Mouse (Mus musculus): ENCODE measurements around the gene Il17rd. TPM values are rescaled to one million over a fixed set of nuclear protein-coding genes. Genes with fewer than 3 reads are reported as not detected.

Il17rd gene
- polyA plus RNA-seq, 1 experiment from 2014 or later = 1.8 TPM

DNA sequence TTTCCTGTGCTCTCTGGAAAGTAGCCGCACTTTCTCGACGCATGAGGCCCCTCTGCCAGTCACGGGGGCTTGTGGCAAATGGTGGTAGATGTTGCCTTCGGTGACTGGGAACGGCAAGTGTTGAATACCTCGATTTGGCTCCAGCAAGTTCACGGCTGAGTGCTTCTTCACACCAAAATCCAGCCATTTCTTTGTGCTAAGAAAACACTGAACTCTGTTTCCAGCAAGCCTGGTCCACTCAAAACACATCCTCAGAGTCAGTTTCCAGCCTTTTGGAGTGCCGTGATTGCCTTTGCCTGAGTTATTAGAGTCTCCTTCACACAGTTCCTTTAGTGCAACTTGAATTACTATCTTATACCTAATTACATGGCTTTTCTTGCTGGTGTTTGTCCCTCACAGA is 11.3 kb downstream of the Il17rd start:
- Histone ChIP-seq H3K4me3 (no peak overlapping the region), H3K4me1 (peaks cover 21% of the 10 kb centered on the region), H3K36me3 (no peaks in the 10 kb centered on the region), H3K9me3 (no peaks in the 10 kb centered on the region), H3K4me2 (replicated peaks) (no peak overlapping the region), H3K27ac (replicated peaks) (peak overlapping the region; percentile 11; the same call in 1 of the 2 replicates), H3K9ac (replicated peaks) (no peak overlapping the region), H3K27me3 (no peaks in the 10 kb centered on the region)
- ATAC-seq (replicated peaks) = no peak
- 10% methylated on average over 9 of the region's 9 CpGs for WGBS

DNA sequence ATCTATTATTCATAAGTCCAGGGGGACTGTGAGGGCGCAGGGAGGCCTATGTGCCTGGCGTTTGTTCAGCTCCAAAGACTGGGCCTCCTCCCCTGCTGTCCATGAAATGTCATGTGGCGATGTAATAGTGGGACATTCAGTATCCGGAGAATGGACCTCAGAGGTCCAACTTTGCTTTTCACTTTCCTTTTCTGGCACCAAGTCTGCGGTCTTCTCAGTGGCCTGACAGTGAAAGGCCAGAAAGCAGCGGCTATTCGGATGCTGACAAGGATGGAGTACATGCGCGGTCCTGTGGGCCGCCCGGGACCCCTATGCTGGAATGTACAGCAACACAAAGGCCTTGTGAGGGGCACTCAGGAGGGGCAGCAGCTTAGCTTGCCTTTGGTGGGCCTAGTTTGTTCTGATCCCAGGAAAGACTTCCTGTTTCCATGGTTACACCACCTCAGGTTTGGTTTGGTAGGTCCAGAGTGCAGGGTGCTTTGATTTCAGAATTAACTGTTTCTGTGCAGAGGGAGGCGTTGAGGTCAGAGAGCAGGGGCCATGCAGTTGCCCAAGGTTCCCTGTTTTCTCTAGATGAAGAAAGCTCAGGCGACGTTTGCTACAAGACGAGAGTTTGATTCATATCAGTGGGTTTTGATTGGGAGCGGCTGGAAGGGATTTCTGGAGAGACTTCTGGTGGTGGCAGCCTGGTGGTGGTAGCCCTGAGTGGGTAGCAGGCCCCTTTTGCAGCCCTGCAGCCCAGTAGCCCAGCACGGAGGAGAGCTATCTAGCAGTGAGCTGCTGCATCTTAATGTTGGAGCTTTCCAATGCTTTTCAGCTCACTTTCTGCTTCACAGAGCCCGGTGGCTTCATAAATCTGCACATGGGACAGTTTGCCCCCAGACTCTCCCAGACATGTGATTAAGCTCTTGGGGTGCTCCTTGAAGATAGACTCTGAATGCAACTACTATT is 12.1 kb downstream of the Il17rd start:
- Histone ChIP-seq H3K9me3 (no peaks in the 10 kb centered on the region), H3K36me3 (no peaks in the 10 kb centered on the region), H3K27ac (replicated peaks) (peak overlapping the region; percentile 17; the same call in 1 of the 2 replicates), H3K27me3 (no peaks in the 10 kb centered on the region), H3K4me3 (no peak overlapping the region), H3K4me2 (replicated peaks) (no peak overlapping the region), H3K9ac (replicated peaks) (no peak overlapping the region), H3K4me1 (peaks cover 21% of the 10 kb centered on the region)
- WGBS = 19% methylated on average over 18 of the region's 18 CpGs
- peak; percentile 74 for ATAC-seq (replicated peaks)

DNA sequence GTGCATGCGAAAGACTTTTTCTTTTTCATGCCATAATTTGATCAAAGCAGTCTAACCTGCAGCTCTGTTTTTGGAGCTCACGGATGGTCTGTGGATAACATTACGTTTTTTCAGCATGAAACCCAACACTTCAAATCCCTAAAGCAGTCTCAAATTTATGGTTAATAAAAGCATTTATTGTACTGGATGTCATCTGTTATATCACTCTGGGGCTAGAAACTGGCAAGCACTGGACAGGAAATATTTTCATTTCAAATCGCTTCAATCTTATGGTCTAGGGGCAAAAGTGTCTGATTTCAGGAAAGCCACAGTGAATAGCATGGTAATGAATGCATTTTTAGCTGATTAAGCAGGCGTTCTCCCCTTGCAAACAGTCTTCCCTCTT is 12.8 kb downstream of the Il17rd start:
- no peak for ATAC-seq (replicated peaks)
- H3K4me2 ChIP-seq (replicated peaks) = no peak overlapping the region
- H3K36me3 ChIP-seq = no peaks in the 10 kb centered on the region
- H3K4me1 ChIP-seq = peaks cover 21% of the 10 kb centered on the region
- H3K9me3 ChIP-seq = no peaks in the 10 kb centered on the region
- WGBS = 44% methylated on average over 5 of the region's 5 CpGs
- peak overlapping the region; percentile 17; the same call in 1 of the 2 replicates for H3K27ac ChIP-seq (replicated peaks)
- no peak overlapping the region for H3K4me3 ChIP-seq
- H3K9ac ChIP-seq (replicated peaks) = no peak overlapping the region
- no peaks in the 10 kb centered on the region for H3K27me3 ChIP-seq

- no peak for ATAC-seq (replicated peaks)
- H3K9ac ChIP-seq (replicated peaks) = no peak overlapping the region
- H3K9me3 ChIP-seq = no peaks in the 10 kb centered on the region
- H3K27ac ChIP-seq (replicated peaks) = no peak overlapping the region
- H3K4me2 ChIP-seq (replicated peaks) = no peak overlapping the region
- H3K4me1 ChIP-seq = no peaks in the 10 kb centered on the region
- no peaks in the 10 kb centered on the region for H3K27me3 ChIP-seq
- 57% methylated on average over 13 of the region's 13 CpGs for WGBS
- no peaks in the 10 kb centered on the region for H3K36me3 ChIP-seq
- no peak overlapping the region for H3K4me3 ChIP-seq
Measured at GRCm38 (mm10) chr14:27058535-27059223, 19.9 kb downstream of the Il17rd start.

GRCm38 (mm10) chr14:27059224-27059558 is 20.4 kb downstream of the Il17rd start:
- no peak overlapping the region for H3K4me3 ChIP-seq
- H3K9ac ChIP-seq (replicated peaks) = no peak overlapping the region
- H3K27ac ChIP-seq (replicated peaks) = no peak overlapping the region
- WGBS = 58% methylated on average over 8 of the region's 8 CpGs
- H3K4me2 ChIP-seq (replicated peaks) = no peak overlapping the region
- no peaks in the 10 kb centered on the region for H3K4me1 ChIP-seq
- no peaks in the 10 kb centered on the region for H3K27me3 ChIP-seq
- H3K36me3 ChIP-seq = no peaks in the 10 kb centered on the region
- no peak for ATAC-seq (replicated peaks)
- H3K9me3 ChIP-seq = no peaks in the 10 kb centered on the region

DNA sequence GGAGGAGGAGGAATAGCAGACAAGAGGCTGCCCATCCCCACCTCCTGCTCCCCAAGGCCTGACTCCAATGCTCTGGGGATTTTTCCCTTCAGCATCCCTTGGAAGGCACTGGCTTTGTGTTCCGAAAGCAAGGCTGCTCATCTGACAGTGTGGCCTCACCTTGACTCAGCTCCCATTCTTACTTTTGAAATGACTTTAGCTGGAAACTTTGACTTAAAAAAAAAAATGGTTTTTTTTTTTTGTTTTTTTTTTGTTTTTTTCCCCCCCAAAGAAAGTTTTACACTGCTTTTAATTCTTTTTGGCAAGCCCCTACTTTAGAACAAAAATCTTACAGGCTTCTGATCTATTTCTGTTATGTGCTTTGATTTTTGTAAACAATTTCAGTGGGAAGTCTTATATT is 24.6 kb downstream of the Il17rd start:
- no peaks in the 10 kb centered on the region for H3K9me3 ChIP-seq
- peaks cover 20% of the 10 kb centered on the region for H3K4me1 ChIP-seq
- H3K4me3 ChIP-seq = no peak overlapping the region
- ATAC-seq (replicated peaks) = no peak
- no peak overlapping the region for H3K27ac ChIP-seq (replicated peaks)
- H3K4me2 ChIP-seq (replicated peaks) = no peak overlapping the region
- no peaks in the 10 kb centered on the region for H3K36me3 ChIP-seq
- WGBS = 50% methylated on average over 1 of the region's 1 CpGs
- no peak overlapping the region for H3K9ac ChIP-seq (replicated peaks)
- H3K27me3 ChIP-seq = no peaks in the 10 kb centered on the region

DNA sequence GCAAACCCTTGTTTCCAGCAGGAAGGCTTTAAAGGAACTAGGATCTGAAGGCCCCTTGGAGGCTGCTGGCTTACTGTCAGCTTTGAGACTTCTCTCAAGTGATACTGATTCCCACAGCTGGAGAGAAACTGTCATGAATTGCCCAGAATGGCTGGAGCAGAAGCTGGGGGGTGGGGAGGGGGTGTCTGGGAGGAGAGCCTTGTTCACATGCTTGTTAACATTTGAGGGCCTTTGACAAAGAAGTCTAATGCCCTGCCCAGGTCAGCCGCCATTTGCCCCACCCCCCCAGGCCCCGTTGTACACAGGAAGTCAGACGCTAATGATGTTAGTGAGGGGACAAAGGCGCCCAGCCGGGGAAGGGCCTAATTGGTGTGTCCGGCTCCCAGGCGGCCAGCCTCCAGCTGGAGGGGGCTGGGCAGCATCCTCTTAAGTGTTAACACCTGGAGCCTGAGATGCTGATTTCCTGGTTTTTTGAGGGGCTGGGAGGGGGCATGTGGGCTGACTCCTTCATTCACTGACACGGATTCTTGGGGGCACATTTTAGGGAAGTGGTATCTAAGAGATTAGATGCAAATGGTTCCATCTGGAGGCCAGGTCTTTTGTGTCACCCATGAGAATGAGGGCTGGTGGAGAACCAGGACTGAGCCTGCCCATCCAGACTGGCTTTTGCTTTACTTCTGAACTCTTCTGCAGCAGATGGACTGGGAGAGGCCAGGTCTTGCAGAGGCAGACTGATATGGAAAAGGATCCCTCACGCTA is 27.6 kb downstream of the Il17rd start:
- Histone ChIP-seq H3K9me3 (no peaks in the 10 kb centered on the region), H3K9ac (replicated peaks) (no peak overlapping the region), H3K4me1 (peaks cover 30% of the 10 kb centered on the region), H3K36me3 (no peaks in the 10 kb centered on the region), H3K27ac (replicated peaks) (no peak overlapping the region), H3K4me3 (no peak overlapping the region), H3K4me2 (replicated peaks) (no peak overlapping the region), H3K27me3 (no peaks in the 10 kb centered on the region)
- ATAC-seq (replicated peaks) = peak; percentile 31; the same call in 1 of the 2 replicates
- WGBS = 9% methylated on average over 9 of the region's 9 CpGs

DNA sequence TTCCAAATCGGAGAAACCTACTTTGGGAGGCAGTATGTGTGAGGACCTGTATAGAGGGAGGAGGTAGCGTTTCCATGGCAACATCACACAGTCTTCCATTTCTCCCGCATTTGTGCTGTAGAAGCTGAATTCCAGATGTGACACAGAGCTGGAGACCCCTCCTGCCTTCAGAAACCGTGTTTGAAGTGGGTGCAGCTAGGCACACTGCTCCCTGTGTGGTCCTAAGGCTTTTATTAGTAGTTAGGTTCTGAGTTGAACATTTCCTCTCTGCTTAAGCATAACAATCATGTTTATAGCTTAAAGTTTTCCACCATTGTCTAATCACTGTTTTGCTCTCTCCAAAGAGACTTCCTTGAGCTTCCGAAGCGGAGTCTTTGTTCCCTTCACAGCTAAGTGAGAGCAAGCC is 29.1 kb downstream of the Il17rd start:
- Histone ChIP-seq H3K36me3 (no peaks in the 10 kb centered on the region), H3K4me2 (replicated peaks) (no peak overlapping the region), H3K4me3 (no peak overlapping the region), H3K27me3 (no peaks in the 10 kb centered on the region), H3K4me1 (peaks cover 35% of the 10 kb centered on the region), H3K27ac (replicated peaks) (peak overlapping the region; percentile 38), H3K9me3 (no peaks in the 10 kb centered on the region), H3K9ac (replicated peaks) (no peak overlapping the region)
- ATAC-seq (replicated peaks) = peak; percentile 72
- WGBS = 32% methylated on average over 6 of the region's 6 CpGs

DNA sequence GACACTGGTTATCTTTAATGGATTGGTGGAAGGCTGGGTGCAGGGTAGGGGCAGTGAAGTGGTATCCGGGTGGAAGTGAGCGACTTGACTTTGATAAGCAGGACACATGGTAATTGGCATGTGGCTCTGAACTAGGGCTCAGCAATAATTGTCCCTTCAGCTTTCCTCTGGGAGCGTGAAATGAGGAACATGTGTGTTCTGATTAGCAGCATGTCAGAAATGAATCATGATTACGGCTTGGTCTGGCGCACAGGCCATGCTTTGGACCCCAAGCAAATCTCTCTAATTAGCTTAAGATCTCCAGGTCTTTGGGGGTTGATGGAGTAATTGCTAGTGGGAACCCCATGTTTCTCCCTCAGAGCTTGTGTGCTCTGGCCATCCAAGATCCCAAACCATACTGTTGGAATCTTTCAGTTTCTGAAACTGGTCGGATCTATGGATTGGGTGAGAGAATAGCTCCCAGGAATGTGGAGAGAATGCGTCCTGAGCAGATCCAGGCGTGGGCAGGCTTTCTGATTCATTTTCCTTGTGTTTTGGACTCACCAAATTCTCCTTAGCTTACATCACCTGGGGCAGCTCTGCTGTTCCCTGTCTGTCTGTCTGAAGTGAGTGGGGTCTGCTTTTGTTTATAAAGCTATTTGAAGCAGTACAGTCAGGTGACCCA is 30.8 kb downstream of the Il17rd start:
- no peak overlapping the region for H3K27ac ChIP-seq (replicated peaks)
- no peaks in the 10 kb centered on the region for H3K9me3 ChIP-seq
- H3K4me2 ChIP-seq (replicated peaks) = no peak overlapping the region
- ATAC-seq (replicated peaks) = no peak
- H3K9ac ChIP-seq (replicated peaks) = no peak overlapping the region
- peaks cover 35% of the 10 kb centered on the region for H3K4me1 ChIP-seq
- H3K27me3 ChIP-seq = no peaks in the 10 kb centered on the region
- WGBS = 41% methylated on average over 8 of the region's 8 CpGs
- no peak overlapping the region for H3K4me3 ChIP-seq
- H3K36me3 ChIP-seq = no peaks in the 10 kb centered on the region

- H3K9me3 ChIP-seq = no peaks in the 10 kb centered on the region
- no peak overlapping the region for H3K4me3 ChIP-seq
- WGBS = 42% methylated on average over 3 of the region's 3 CpGs
- no peak overlapping the region for H3K9ac ChIP-seq (replicated peaks)
- ATAC-seq (replicated peaks) = no peak
- H3K4me2 ChIP-seq (replicated peaks) = no peak overlapping the region
- H3K4me1 ChIP-seq = peaks cover 38% of the 10 kb centered on the region
- no peak overlapping the region for H3K27ac ChIP-seq (replicated peaks)
- no peaks in the 10 kb centered on the region for H3K27me3 ChIP-seq
- no peaks in the 10 kb centered on the region for H3K36me3 ChIP-seq
Measured at GRCm38 (mm10) chr14:27070128-27070527, 31.4 kb downstream of the Il17rd start.

DNA sequence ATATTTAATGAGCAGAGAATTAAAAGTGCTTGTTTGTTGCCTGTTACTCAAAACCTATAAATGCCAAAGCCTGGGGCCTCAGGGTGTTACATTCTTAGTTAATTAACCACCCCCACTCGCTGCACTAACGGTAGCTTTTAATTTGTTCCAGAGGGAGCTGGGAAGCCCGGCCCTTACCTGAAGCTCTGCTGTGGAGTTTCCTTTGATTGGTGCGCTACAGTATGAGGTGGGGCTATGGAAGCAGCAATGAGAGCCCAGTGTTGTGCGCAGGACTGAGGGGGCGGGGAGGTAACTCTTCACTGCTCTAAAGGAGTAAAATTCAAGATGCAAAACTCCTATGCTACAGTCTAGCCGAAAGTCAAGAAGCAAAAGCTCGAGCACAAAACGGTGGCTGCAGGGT is 32.0 kb downstream of the Il17rd start:
- H3K4me1 ChIP-seq = peaks cover 43% of the 10 kb centered on the region
- H3K9ac ChIP-seq (replicated peaks) = no peak overlapping the region
- ATAC-seq (replicated peaks) = no peak

More for the DNA sequence above, 32.0 kb downstream of the Il17rd start:
- Histone ChIP-seq H3K27ac (replicated peaks) (no peak overlapping the region), H3K27me3 (no peaks in the 10 kb centered on the region), H3K9me3 (no peaks in the 10 kb centered on the region), H3K36me3 (no peaks in the 10 kb centered on the region), H3K4me2 (replicated peaks) (no peak overlapping the region), H3K4me3 (no peak overlapping the region)
- 18% methylated on average over 9 of the region's 9 CpGs for WGBS

Data from forebrain, embryonic 15.5 days (tissue).